Mouse (Mus musculus) kidney, postnatal 4 days (tissue): ENCODE measurements around the gene Trat1.

Source experiments
- DNase-seq, 2 experiments: peaks; one replicate each; pipeline ENCODE4 v3.0.0; 2021; ENCODE audit warnings: mixed read lengths in 2 of 2

Gene Trat1

GRCm38 (mm10) chr16:48716343-48716742 lies 55.5 kb downstream of the Trat1 start:
- DNase-seq, result no peak

- DNase-seq, result no peak
These were observed 69.9 kb downstream of the Trat1 start for GRCm38 (mm10) chr16:48701896-48702295.
